Mouse (Mus musculus) heart, adult 2 months (tissue): Measurements from ENCODE around the gene Dnajc13. TPM values are rescaled to one million over a fixed set of nuclear protein-coding genes. Genes with fewer than 3 reads are reported as not detected.

Experiments used
- DNase-seq, 2 experiments: peaks; one replicate each; pipeline ENCODE4 v3.0.0; 2021
- H3K27ac ChIP-seq: fragments of 200-600 bp; 2 replicates; pipeline ENCODE4 v1.8.1; 2022
- H3K27me3 ChIP-seq: fragments of 200-500 bp; 2 replicates; pipeline ENCODE4 v1.6.1; 2012; ENCODE audit warnings: mild to moderate bottlenecking, low read length, inconsistent platforms, mixed read lengths; ENCODE audit not compliant: control insufficient read depth, insufficient read depth
- H3K36me3 ChIP-seq: fragments of 200-500 bp; 2 replicates; pipeline ENCODE4 v1.6.1; 2012; ENCODE audit warnings: low read length, inconsistent platforms; ENCODE audit not compliant: control insufficient read depth, insufficient read depth
- H3K4me1 ChIP-seq: fragments of 200-500 bp; 2 replicates; pipeline ENCODE4 v1.6.1; 2011; ENCODE audit warnings: low read length; ENCODE audit not compliant: control insufficient read depth, insufficient read depth
- H3K4me3 ChIP-seq: fragments of 200-600 bp; 2 replicates; pipeline ENCODE4 v1.8.1; 2022
- H3K79me2 ChIP-seq: fragments of 200-500 bp; replicated peaks from 2 replicates; pipeline ENCODE4 v1.6.1; 2012; ENCODE audit warnings: mild to moderate bottlenecking, inconsistent platforms, low read length, moderate library complexity, mixed read lengths; ENCODE audit not compliant: control insufficient read depth, insufficient read depth
- H3K9ac ChIP-seq: fragments of 200-500 bp; 2 replicates; pipeline ENCODE4 v1.6.1; 2012; ENCODE audit warnings: low read depth, mild to moderate bottlenecking, control low read depth, inconsistent platforms, low read length, mixed read lengths
- CTCF ChIP-seq: fragments of 200-600 bp; IDR thresholded peaks from 2 replicates; pipeline ENCODE4 v1.8.1; 2022; ENCODE audit warnings: antibody characterized with exemption, mild to moderate bottlenecking, moderate library complexity
- EP300 ChIP-seq: fragments of 200-500 bp; IDR thresholded peaks from 2 replicates; pipeline ENCODE4 v1.6.1; 2011; ENCODE audit warnings: low read depth, low read length, control low read depth; ENCODE audit not compliant: insufficient read depth
- POLR2A ChIP-seq: fragments of 200-500 bp; IDR thresholded peaks from 2 replicates; pipeline ENCODE4 v1.6.1; 2011; ENCODE audit warnings: mild to moderate bottlenecking, low read depth, low read length, control low read depth; ENCODE audit not compliant: insufficient read depth
- WGBS: fragments of 180-500 bp; shearing (Covaris S2); methylation state at CpG from one replicate; pipeline ENCODE4 v1.1.7; 2018; 5-methylcytosine and 5-hydroxymethylcytosine counted together
- intact Hi-C: fragments of 180-260 bp; cut with DNase I; formaldehyde crosslinking; loops from one replicate; pipeline ENCODE4 v1.15.1; 2025
- polyA plus RNA-seq: library from polyadenylated mRNA; depleted of rRNA; stranded (reverse); fragments of >200 nt; gene quantifications from 2 replicates; pipeline ENCODE4 v1.2.3, GENCODE M21; 2012; rRNA removed
- total RNA-seq, 2 experiments: library from RNA; stranded (reverse); gene quantifications; 2 replicates each; pipeline ENCODE4 v1.2.3; 2021

Gene Dnajc13
- total and polyA plus RNA-seq, 3 experiments = 29.2 to 32.3 (median 31.6) TPM

DNA sequence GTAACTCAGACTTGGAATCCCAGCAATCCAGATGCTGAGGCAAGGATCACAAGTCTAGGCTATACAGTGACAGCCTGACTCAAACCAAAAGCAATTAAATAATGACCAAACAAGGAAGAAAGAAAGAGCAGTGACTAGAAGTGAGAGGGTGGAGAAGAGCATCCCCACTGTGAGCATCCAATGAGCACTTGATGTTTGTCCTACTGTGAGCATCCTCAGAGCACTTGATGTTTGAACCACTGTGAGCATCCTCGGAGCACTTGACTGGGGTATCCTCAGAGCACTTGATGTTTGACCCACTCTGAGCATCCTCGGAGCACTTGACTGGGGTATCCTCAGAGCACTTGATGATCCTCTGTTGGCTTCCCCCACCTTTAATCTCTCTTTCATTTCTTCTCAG, 157.7 kb downstream of the Dnajc13 start:
- Histone ChIP-seq H3K36me3 (no peaks in the 10 kb centered on the region), H3K27ac (no peak overlapping the region), H3K27me3 (no peaks in the 10 kb centered on the region), H3K4me1 (peaks cover 2% of the 10 kb centered on the region), H3K9ac (no peak overlapping the region), H3K4me3 (no peak overlapping the region), H3K79me2 (no peaks in the 10 kb centered on the region)
- 93% methylated on average over 2 of the region's 2 CpGs for whole genome bisulfite sequencing
- DNase-seq = no peak
- intact Hi-C loops = no loop called here
- TF ChIP-seq POLR2A (no peak), EP300 (no peak), CTCF (no peak)

- DNase-seq = no peak
- intact Hi-C loops = no loop called here
- no peak overlapping the region for H3K9ac ChIP-seq
- no peaks in the 10 kb centered on the region for H3K79me2 ChIP-seq
- H3K27ac ChIP-seq = no peak overlapping the region
- H3K4me1 ChIP-seq = peaks cover 2% of the 10 kb centered on the region
- TF ChIP-seq POLR2A = no peak
- no peak for TF ChIP-seq EP300
- no peak for TF ChIP-seq CTCF
- H3K36me3 ChIP-seq = no peaks in the 10 kb centered on the region
- WGBS = 71% methylated on average over 2 of the region's 2 CpGs
- H3K4me3 ChIP-seq = no peak overlapping the region
- H3K27me3 ChIP-seq = no peaks in the 10 kb centered on the region
Measured at GRCm38 (mm10) chr9:104102901-104103300, 159.8 kb downstream of the Dnajc13 start.

DNA sequence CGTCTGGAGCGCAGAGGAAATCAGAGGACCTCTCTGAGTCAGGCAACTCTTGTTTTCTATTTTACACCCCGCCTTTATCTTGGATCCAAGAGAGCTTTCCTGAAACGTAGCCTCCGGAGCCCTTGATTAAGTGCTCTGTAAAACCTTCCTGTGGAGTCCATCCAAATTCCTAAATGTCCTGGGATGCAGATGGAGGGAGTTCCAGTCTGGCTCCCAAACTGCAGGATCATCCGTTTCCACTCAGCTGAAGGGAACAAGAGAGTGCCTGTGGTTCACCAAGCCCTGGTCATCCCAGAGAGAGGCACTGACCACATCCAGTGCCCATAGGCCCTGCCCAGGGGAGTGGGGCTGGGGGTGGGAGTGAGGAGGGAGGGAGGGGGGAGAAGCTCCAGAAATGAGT, 160.4 kb downstream of the Dnajc13 start:
- Histone ChIP-seq H3K27me3 (no peaks in the 10 kb centered on the region), H3K79me2 (no peaks in the 10 kb centered on the region), H3K4me1 (peaks cover 2% of the 10 kb centered on the region), H3K4me3 (no peak overlapping the region), H3K9ac (no peak overlapping the region), H3K36me3 (no peaks in the 10 kb centered on the region), H3K27ac (no peak overlapping the region)
- intact Hi-C loops = no loop called here
- peak; percentile 38; the same call in 1 of the 2 replicates for TF ChIP-seq POLR2A
- no peak for TF ChIP-seq CTCF
- DNase-seq = peak in 1 of 2 experiments; percentile 32
- WGBS = 21% methylated on average over 6 of the region's 6 CpGs

DNA sequence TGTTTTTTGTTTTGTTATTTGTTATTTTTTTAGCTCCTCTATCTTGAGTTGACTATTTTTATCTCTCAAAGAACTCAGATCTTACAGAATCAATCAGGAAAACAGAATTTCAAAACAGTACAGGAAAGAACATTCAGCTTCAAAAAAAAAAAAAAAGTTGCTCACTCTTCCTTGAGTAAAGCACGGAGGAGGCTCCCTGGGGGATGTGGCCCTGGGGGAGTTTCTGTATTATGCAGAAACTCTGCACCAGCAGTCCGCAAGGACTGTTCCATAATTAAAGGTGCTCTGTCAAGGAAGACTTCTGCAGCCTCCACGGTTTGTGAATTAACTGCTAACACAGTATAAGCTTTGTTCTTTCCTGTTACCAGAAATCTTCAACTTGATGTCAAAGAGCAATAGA, 161.3 kb downstream of the Dnajc13 start:
- H3K4me1 ChIP-seq = no peaks in the 10 kb centered on the region
- H3K79me2 ChIP-seq = no peaks in the 10 kb centered on the region
- intact Hi-C loops = no loop called here
- H3K27me3 ChIP-seq = no peaks in the 10 kb centered on the region
- WGBS = 37% methylated on average over 3 of the region's 3 CpGs
- DNase-seq = peak in 1 of 2 experiments; percentile 16
- H3K36me3 ChIP-seq = no peaks in the 10 kb centered on the region
- H3K9ac ChIP-seq = no peak overlapping the region
- no peak overlapping the region for H3K27ac ChIP-seq
- no peak for TF ChIP-seq POLR2A
- no peak for TF ChIP-seq CTCF
- no peak for TF ChIP-seq EP300
- no peak overlapping the region for H3K4me3 ChIP-seq

Other genes with a start within 250 kb of the Dnajc13 start
- not detected for gene Gm28305, start 222.3 kb downstream of the Dnajc13 start, total RNA-seq
- not detected in 2 replicates for gene Gm28305, start 222.3 kb downstream of the Dnajc13 start, polyA plus RNA-seq
- 10 to 100 TPM; 14.8 to 16.0 TPM for gene Uba5, start 199.8 kb downstream of the Dnajc13 start, total RNA-seq
- gene Uba5, start 199.8 kb downstream of the Dnajc13 start, polyA plus RNA-seq = 11.4 and 22.0 TPM in 2 replicates
- 100 to 1,000 TPM in 1 of 2 experiments, 10 to 100 TPM in 1; 99.8 to 110 TPM for gene Acad11, start 199.6 kb downstream of the Dnajc13 start, total RNA-seq
- gene Acad11, start 199.6 kb downstream of the Dnajc13 start, polyA plus RNA-seq = 72.8 and 135 TPM in 2 replicates
- gene Ackr4, start 136.0 kb downstream of the Dnajc13 start, total RNA-seq = 1 to 10 TPM; 1.6 to 2.4 TPM
- gene Ackr4, start 136.0 kb downstream of the Dnajc13 start, polyA plus RNA-seq = 6.8 and 10.9 TPM in 2 replicates
- under 1 TPM; 0.23 to 0.41 TPM for gene Acpp, start 74.8 kb upstream of the Dnajc13 start, total RNA-seq
- 0.03 and 0.35 TPM in 2 replicates for gene Acpp, start 74.8 kb upstream of the Dnajc13 start, polyA plus RNA-seq